Mouse (Mus musculus) C2C12 (cell line): ENCODE data around the gene Lrrc29.

Source experiments
- CTCF ChIP-seq: IDR thresholded peaks from one replicate; pipeline ENCODE4 v1.5.1; 2011; ENCODE audit not compliant: control insufficient read depth, insufficient read depth, insufficient read length
- MAX ChIP-seq: IDR thresholded peaks from one replicate; pipeline ENCODE4 v1.6.1; 2011; ENCODE audit warnings: mild to moderate bottlenecking, control low read depth
- MYOD1 ChIP-seq: IDR thresholded peaks from one replicate; pipeline ENCODE4 v1.6.1; 2011; ENCODE audit warnings: low read depth; ENCODE audit not compliant: control insufficient read depth, insufficient read length
- USF1 ChIP-seq: IDR thresholded peaks from one replicate; pipeline ENCODE4 v1.6.1; 2011; ENCODE audit warnings: low read depth, mild to moderate bottlenecking, control low read depth, moderate library complexity

DNA sequence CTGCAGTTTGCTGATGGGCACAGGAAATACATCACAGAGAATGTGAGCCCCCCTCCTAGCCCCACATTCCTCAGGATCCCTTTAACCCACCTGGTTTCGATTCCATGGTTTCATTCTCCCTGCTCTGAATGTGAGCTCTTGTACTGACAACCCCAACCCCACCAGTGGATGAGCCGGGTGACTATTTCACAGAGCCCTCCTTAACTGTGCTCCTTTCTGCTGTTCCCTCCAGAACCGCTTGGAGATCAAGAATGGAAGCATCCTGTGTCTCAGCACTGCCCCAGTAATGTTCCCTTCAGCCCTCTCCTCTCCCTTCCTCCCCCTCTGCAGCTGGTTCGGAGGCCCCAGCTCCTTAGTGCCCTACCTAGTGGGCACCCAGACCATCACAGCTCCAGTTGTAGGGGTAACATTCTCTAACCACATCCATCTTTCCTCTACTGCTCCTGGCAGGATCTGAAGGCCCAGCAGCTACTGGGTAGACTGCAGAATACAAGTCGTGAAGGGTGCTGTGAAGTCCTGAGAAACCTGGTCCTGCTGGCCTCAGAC, 19.9 kb downstream of the Lrrc29 start:
- TF ChIP-seq CTCF = no peak
- TF ChIP-seq MYOD1 = no peak
- TF ChIP-seq MAX = no peak
- TF ChIP-seq USF1 = no peak
